Mouse (Mus musculus) limb, embryonic 14.5 days (tissue): ENCODE data around the gene Alk. TPM values are rescaled to one million over a fixed set of nuclear protein-coding genes. Genes with fewer than 3 reads are reported as not detected.

ENCODE experiments used
- ATAC-seq: fragments of 200-750 bp; cut with Nextera tagmentation; 2 replicates; pipeline ENCODE4 v1.8.0; 2017; ENCODE audit warnings: low read depth, moderate number of reproducible peaks, moderate TSS enrichment; ENCODE audit not compliant: low FRiP score
- DNase-seq: peaks from one replicate; pipeline ENCODE4 v3.0.0-alpha.2; 2015; ENCODE audit warnings: low spot score
- H3K27ac ChIP-seq: fragments of 300-500 bp; sonication (generic); replicated peaks from 2 replicates; pipeline ENCODE4 v1.5.1; 2014; ENCODE audit warnings: low read depth, mild to moderate bottlenecking, low read length, moderate library complexity, mixed read lengths
- H3K27me3 ChIP-seq: fragments of 300-500 bp; sonication (generic); 2 replicates; pipeline ENCODE4 v1.6.1; 2014; ENCODE audit warnings: low read length, mixed read lengths; ENCODE audit not compliant: control insufficient read depth, insufficient read depth
- H3K36me3 ChIP-seq: fragments of 300-500 bp; sonication (generic); 2 replicates; pipeline ENCODE4 v1.6.1; 2014; ENCODE audit warnings: mild to moderate bottlenecking, low read length, moderate library complexity, mixed read lengths; ENCODE audit not compliant: control insufficient read depth, insufficient read depth
- H3K4me1 ChIP-seq: fragments of 300-500 bp; sonication (generic); 2 replicates; pipeline ENCODE4 v1.6.1; 2014; ENCODE audit warnings: antibody characterized with exemption, low read length, mixed read lengths; ENCODE audit not compliant: control insufficient read depth, insufficient read depth
- H3K4me2 ChIP-seq: fragments of 300-500 bp; sonication (generic); replicated peaks from 2 replicates; pipeline ENCODE4 v1.6.1; 2014; ENCODE audit warnings: low read depth, mild to moderate bottlenecking, low read length, moderate library complexity; ENCODE audit not compliant: severe bottlenecking
- H3K4me3 ChIP-seq: fragments of 300-500 bp; sonication (generic); replicated peaks from 2 replicates; pipeline ENCODE4 v1.5.1; 2014; ENCODE audit warnings: low read length
- H3K9ac ChIP-seq: fragments of 300-500 bp; sonication (generic); 2 replicates; pipeline ENCODE4 v1.6.1; 2014; ENCODE audit warnings: mild to moderate bottlenecking, low read depth, low read length, moderate library complexity; ENCODE audit not compliant: severe bottlenecking
- H3K9me3 ChIP-seq: fragments of 300-500 bp; sonication (generic); 2 replicates; pipeline ENCODE4 v1.6.1; 2016; ENCODE audit warnings: low read length; ENCODE audit not compliant: control insufficient read depth
- POLR2A ChIP-seq: fragments of 200-500 bp; IDR thresholded peaks from 2 replicates; pipeline ENCODE4 v1.8.0; 2012; ENCODE audit warnings: inconsistent platforms, mild to moderate bottlenecking, moderate library complexity, borderline replicate concordance; ENCODE audit not compliant: insufficient read depth, insufficient read length; ENCODE audit errors: extremely low read depth
- WGBS: fragments of 180-500 bp; shearing (Covaris S2); extraction: QIAGEN DNeasy Blood & Tissue Kit; methylation state at CpG from one replicate; pipeline ENCODE4 v1.1.7; 2014; 5-methylcytosine and 5-hydroxymethylcytosine counted together
- polyA plus RNA-seq, 2 experiments: library from polyadenylated mRNA; depleted of rRNA in 1 of 2; stranded (reverse) in 1 of 2; unstranded in 1 of 2; fragments of >200 nt; fragmentation: Nextera tagmentation in 1 of 2; extraction: Ambion mirVana in 1 of 2; gene quantifications; 2 replicates each; pipeline versions ENCODE4 v1.2.1 to v1.2.3; 2012 to 2014

Alk gene
- polyA plus RNA-seq, 2 experiments = 0.43 to 0.45 TPM

- no peak for ATAC-seq
- H3K27me3 ChIP-seq = no peaks in the 10 kb centered on the region
- H3K4me2 ChIP-seq = no peak overlapping the region
- no peaks in the 10 kb centered on the region for H3K9me3 ChIP-seq
- no peak overlapping the region for H3K9ac ChIP-seq
- H3K4me1 ChIP-seq = no peaks in the 10 kb centered on the region
- TF ChIP-seq POLR2A = no peak
- no peaks in the 10 kb centered on the region for H3K36me3 ChIP-seq
- H3K4me3 ChIP-seq = no peak overlapping the region
- 49% methylated on average over 3 of the region's 3 CpGs for WGBS
- DNase-seq = no peak
- H3K27ac ChIP-seq = no peak overlapping the region
Measured at GRCm38 (mm10) chr17:72561471-72561870, 43.0 kb downstream of the Alk start.

DNA sequence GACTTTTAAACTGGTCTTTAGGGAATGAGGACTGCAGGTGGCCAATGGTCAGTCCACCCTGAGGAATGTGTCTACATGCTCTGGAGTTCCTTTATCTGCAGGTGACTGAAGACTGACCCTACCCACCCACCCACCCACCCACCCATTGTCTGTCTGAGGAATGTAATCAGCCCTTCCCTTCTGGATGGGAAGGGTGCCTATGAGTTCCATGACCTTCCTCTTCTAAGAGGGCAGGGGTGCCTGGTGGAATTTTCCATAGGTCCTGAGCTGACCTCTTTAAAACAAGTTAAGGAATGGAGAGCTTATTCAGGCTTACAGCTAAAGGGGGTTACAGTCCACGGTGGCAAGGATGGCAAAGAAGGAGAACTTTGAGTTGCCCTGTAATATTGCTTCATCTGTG lies 43.7 kb downstream of the Alk start:
- H3K9me3 ChIP-seq = no peaks in the 10 kb centered on the region
- no peak overlapping the region for H3K4me2 ChIP-seq
- TF ChIP-seq POLR2A = no peak
- H3K27ac ChIP-seq = no peak overlapping the region
- H3K27me3 ChIP-seq = no peaks in the 10 kb centered on the region
- DNase-seq = no peak
- no peak for ATAC-seq
- H3K4me3 ChIP-seq = no peak overlapping the region
- no peak overlapping the region for H3K9ac ChIP-seq
- no peaks in the 10 kb centered on the region for H3K36me3 ChIP-seq
- H3K4me1 ChIP-seq = no peaks in the 10 kb centered on the region
- whole genome bisulfite sequencing = 76% methylated on average over 1 of the region's 1 CpGs

DNA sequence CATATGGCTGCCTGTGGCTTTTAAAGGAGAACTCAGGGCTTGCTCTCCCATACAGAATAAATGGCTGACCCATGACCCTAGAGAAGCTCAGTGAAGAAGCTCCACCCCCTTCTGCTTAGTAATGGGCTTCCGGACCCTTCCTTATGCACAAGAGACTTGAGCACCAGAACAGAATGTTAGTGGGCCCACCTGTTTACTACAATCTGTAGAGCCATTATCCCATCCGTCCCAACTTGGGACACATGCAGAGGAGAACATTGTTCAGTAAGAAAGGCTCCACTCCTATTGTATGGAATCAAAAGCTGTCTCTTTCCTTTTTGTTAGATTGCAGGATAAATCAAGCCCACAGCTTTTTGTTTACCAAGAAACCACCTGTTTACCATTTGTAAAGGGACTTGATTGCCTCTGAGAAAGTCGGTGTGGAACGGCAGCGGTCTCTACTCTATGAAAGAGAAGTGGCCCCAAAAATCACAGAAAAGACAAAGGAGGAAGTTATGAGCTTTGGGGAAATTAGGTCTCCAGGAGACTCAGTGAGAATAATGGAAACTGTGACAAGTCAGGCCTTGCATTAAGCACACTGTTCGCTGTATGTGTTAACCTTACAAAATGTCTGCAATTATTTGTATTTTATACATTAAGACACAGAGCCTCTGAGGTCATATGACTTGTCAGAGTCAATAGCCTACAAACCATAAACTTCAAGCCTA lies 47.2 kb downstream of the Alk start:
- no peaks in the 10 kb centered on the region for H3K36me3 ChIP-seq
- no peak overlapping the region for H3K4me3 ChIP-seq
- H3K9ac ChIP-seq = no peak overlapping the region
- ATAC-seq (no peak), DNase-seq (no peak)
- no peak overlapping the region for H3K27ac ChIP-seq
- TF ChIP-seq POLR2A = no peak
- H3K4me1 ChIP-seq = no peaks in the 10 kb centered on the region
- H3K9me3 ChIP-seq = no peaks in the 10 kb centered on the region
- WGBS = 88% methylated on average over 6 of the region's 6 CpGs
- no peak overlapping the region for H3K4me2 ChIP-seq
- no peaks in the 10 kb centered on the region for H3K27me3 ChIP-seq

GRCm38 (mm10) chr17:72546274-72546673 lies 58.2 kb downstream of the Alk start:
- WGBS = 79% methylated on average over 4 of the region's 4 CpGs
- Histone ChIP-seq H3K9ac (no peak overlapping the region), H3K36me3 (no peaks in the 10 kb centered on the region), H3K27ac (no peak overlapping the region), H3K9me3 (no peaks in the 10 kb centered on the region), H3K4me1 (no peaks in the 10 kb centered on the region), H3K4me3 (no peak overlapping the region), H3K27me3 (no peaks in the 10 kb centered on the region), H3K4me2 (no peak overlapping the region)
- DNase-seq (no peak), ATAC-seq (no peak)
- no peak for TF ChIP-seq POLR2A

DNA sequence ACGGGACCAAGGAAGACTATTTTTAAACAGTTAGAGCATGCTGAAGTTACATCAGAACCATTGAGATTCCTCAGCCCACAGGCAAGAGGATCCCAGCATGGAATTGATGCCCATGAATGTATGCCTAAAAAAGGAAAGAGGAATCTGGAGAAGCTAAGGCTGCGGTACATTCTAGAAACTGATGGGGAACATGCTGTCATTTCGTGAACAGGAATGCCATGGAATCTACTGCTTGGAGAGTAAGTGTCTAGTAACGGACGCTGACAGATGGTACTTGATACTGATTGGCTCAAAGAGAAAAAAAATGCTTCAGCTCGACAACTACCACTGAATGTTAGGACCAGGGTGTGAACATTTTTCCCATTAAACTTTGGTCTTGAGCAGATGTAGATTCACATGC lies 69.1 kb downstream of the Alk start:
- WGBS = 91% methylated on average over 6 of the region's 6 CpGs

More for the DNA sequence above, 69.1 kb downstream of the Alk start:
- ATAC-seq = no peak
- Histone ChIP-seq H3K27ac (no peak overlapping the region), H3K4me3 (no peak overlapping the region), H3K9ac (no peak overlapping the region), H3K27me3 (no peaks in the 10 kb centered on the region), H3K4me1 (no peaks in the 10 kb centered on the region), H3K9me3 (no peaks in the 10 kb centered on the region), H3K4me2 (no peak overlapping the region), H3K36me3 (no peaks in the 10 kb centered on the region)
- no peak for DNase-seq
- no peak for TF ChIP-seq POLR2A
